In genomic region chr1:167194766-167195165, GRCm38 (mm10) we compare ENCODE assay signal across 14 mouse cellular contexts.
DNase-seq lines count a peak whose midpoint lies in the region; ATAC-seq lines count a peak whose summit lies in the region.
"Had no signal": no experiment of that assay in that cellular context is flagged by ENCODE, and none has a peak within 500 bp of the region (broad histone marks: within the 10 kb centered on the region; RNA-seq: fewer than 3 reads in every experiment).

No protein-coding gene starts in this region.

- ATAC-seq in forebrain, embryonic 12.5 days (ENCODE audit: low FRiP score), result peak; percentile 88

- H3K9ac ChIP-seq in forebrain, embryonic 12.5 days, result no peak overlapping the region
- H3K9ac ChIP-seq: limb, embryonic 12.5 days had no signal

- no peaks in the 10 kb centered on the region for H3K9me3 ChIP-seq in forebrain, embryonic 12.5 days
- H3K9me3 ChIP-seq in limb, embryonic 10.5 days (replicated peaks), result no peaks in the 10 kb centered on the region
- H3K9me3 ChIP-seq: limb, embryonic 12.5 days had no signal

- no peaks in the 10 kb centered on the region for H3K4me1 ChIP-seq in forebrain, embryonic 12.5 days
- no peaks in the 10 kb centered on the region for H3K4me1 ChIP-seq in limb, embryonic 10.5 days
- H3K4me1 ChIP-seq: limb, embryonic 12.5 days had no signal

- 14% methylated on average over 8 of the region's 8 CpGs for WGBS in forebrain, embryonic 12.5 days
- WGBS in limb, embryonic 10.5 days, result 56% methylated on average over 8 of the region's 8 CpGs

- H3K27ac ChIP-seq in forebrain, embryonic 12.5 days, result peak overlapping the region; percentile 56; the same call in 1 of the 2 replicates
- H3K27ac ChIP-seq in limb, embryonic 10.5 days, result no peak overlapping the region
- H3K27ac ChIP-seq: layer of hippocampus, adult 2 months; limb, embryonic 12.5 days had no signal

- H3K4me3 ChIP-seq in forebrain, embryonic 12.5 days (replicated peaks), result no peak overlapping the region
- H3K4me3 ChIP-seq in limb, embryonic 10.5 days, result no peak overlapping the region
- H3K4me3 ChIP-seq: layer of hippocampus, adult 2 months; limb, embryonic 12.5 days had no signal

- no peak overlapping the region for H3K4me2 ChIP-seq in forebrain, embryonic 12.5 days
- H3K4me2 ChIP-seq: limb, embryonic 12.5 days had no signal

- H3K27me3 ChIP-seq in forebrain, embryonic 12.5 days, result peaks cover 4% of the 10 kb centered on the region; the same call in 1 of the 2 replicates
- H3K27me3 ChIP-seq in limb, embryonic 10.5 days (ENCODE audit: low read depth, poor library complexity, severe bottlenecking), result no peaks in the 10 kb centered on the region

- no peaks in the 10 kb centered on the region for H3K36me3 ChIP-seq in forebrain, embryonic 12.5 days (replicated peaks)
- H3K36me3 ChIP-seq in limb, embryonic 10.5 days, result no peaks in the 10 kb centered on the region
- H3K36me3 ChIP-seq: limb, embryonic 12.5 days had no signal

- peak; percentile 88 for DNase-seq in brain, adult 2 months (ENCODE audit: low read depth, low spot score)
- DNase-seq in cerebellum, adult 11 months, result peak; percentile 47
- DNase-seq in limb, embryonic 10.5 days (ENCODE audit: low spot score), result peak; percentile 36
- DNase-seq in adrenal gland, postnatal 4 days (ENCODE audit: low spot score in 2 of 2), result no peak
- DNase-seq in right cerebral cortex, postnatal 36 days (ENCODE audit: low spot score in 2 of 2), result no peak
- DNase-seq in ovary, postnatal 36 days (ENCODE audit: low spot score), result no peak
- DNase-seq: gastrocnemius, postnatal 14 days; heart, postnatal 10 days; kidney, adult 18-20 months; lung, adult 2 months; thymus, postnatal 14 days had no signal

Comparison
In these comparisons a context has a peak if more than half of its experiments do, and no peak if none do; other contexts are left out.
1. DNase-seq: peak in brain, adult 2 months (single experiment), cerebellum, adult 11 months (single experiment) and limb, embryonic 10.5 days (single experiment); none in adrenal gland, postnatal 4 days (0 of 2), right cerebral cortex, postnatal 36 days (0 of 2) and ovary, postnatal 36 days (single experiment).